Mouse (Mus musculus) embryonic facial prominence, embryonic 10.5 days (tissue): ENCODE results near the gene Opn1sw. TPM values are rescaled to one million over a fixed set of nuclear protein-coding genes. Genes with fewer than 3 reads are reported as not detected.
"Not testable (repeated sequence)": the region's sequence is repeated elsewhere in the genome, so short reads cannot be mapped to it uniquely, and the experiment has no call there.

Source experiments
- DNase-seq: peaks from one replicate; pipeline ENCODE4 v3.0.0-alpha.2; 2017; ENCODE audit warnings: low spot score
- H3K27ac ChIP-seq: fragments of 300-500 bp; sonication (generic); replicated peaks from 2 replicates; pipeline ENCODE4 v1.5.1; 2016; ENCODE audit warnings: mild to moderate bottlenecking
- H3K27me3 ChIP-seq: fragments of 300-500 bp; sonication (generic); replicated peaks from 2 replicates; pipeline ENCODE4 v1.6.1; 2016; ENCODE audit warnings: low read depth, mild to moderate bottlenecking; ENCODE audit not compliant: poor library complexity, severe bottlenecking
- H3K36me3 ChIP-seq: fragments of 300-500 bp; sonication (generic); replicated peaks from 2 replicates; pipeline ENCODE4 v1.6.1; 2016; ENCODE audit warnings: mild to moderate bottlenecking, moderate library complexity
- H3K4me1 ChIP-seq: fragments of 300-500 bp; sonication (generic); 2 replicates; pipeline ENCODE4 v1.6.1; 2016
- H3K4me3 ChIP-seq: fragments of 300-500 bp; sonication (generic); 2 replicates; pipeline ENCODE4 v1.5.1; 2016; ENCODE audit warnings: mild to moderate bottlenecking, moderate library complexity
- H3K9me3 ChIP-seq: fragments of 300-500 bp; sonication (generic); 2 replicates; pipeline ENCODE4 v1.6.1; 2016; ENCODE audit warnings: mild to moderate bottlenecking
- WGBS: fragments of 180-500 bp; shearing (Covaris S2); methylation state at CpG from one replicate; pipeline ENCODE4 v1.1.7; 2016; 5-methylcytosine and 5-hydroxymethylcytosine counted together
- polyA plus RNA-seq: library from polyadenylated mRNA; unstranded; fragments of >200 nt; fragmentation: Nextera tagmentation; extraction: Ambion mirVana; gene quantifications from 2 replicates; pipeline ENCODE4 v1.2.1, GENCODE M21; 2016

The Opn1sw gene
- polyA plus RNA-seq, 1 experiment from 2014 or later, result 0.40 TPM

DNA sequence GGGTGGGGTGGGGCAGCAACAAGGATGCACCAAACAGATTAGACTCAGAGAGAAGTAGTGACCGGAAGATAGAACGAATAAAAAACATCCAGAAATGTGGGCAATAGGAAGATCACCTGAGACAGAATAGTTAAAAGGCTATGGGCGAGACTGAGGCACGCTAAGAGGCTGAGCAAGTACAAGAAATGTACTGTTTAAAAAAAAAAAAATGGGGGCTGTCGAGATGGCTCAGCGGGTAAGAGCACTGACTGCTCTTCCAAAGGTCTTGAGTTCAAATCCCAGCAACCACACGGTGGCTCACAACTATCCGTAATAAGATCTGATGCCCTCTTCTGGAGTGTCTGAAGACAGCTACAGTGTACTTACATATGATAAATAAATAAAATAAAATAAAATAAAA is 3.0 kb upstream of the Opn1sw start:
- H3K27ac ChIP-seq, H3K4me3 ChIP-seq, H3K9me3 ChIP-seq, H3K36me3 ChIP-seq, DNase-seq: not testable (repeated sequence)
- WGBS, result 78% methylated on average over 8 of the region's 8 CpGs
- H3K27me3 ChIP-seq, result peaks cover 59% of the 10 kb centered on the region
- peaks cover 34% of the 10 kb centered on the region for H3K4me1 ChIP-seq

DNA sequence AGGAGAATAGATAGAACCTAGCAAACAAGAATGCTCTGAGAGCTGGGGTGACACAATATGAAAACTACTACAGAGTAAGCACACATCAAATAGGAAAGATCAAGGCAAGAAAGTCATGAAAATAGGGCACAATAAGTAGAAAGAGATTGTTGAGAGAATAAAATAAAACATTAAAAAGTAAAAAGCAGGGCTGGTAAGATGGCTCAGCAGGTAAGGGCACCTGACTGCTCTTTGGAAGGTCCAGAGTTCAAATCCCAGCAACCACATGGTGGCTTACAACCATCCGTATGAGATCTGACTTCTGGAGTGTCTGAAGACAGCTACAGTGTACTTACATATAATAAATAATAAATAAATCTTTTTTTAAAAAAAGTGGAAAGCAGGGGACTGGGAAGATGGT is 2.2 kb upstream of the Opn1sw start:
- Histone ChIP-seq H3K4me1 (peaks cover 31% of the 10 kb centered on the region), H3K27me3 (peaks cover 52% of the 10 kb centered on the region)
- WGBS, result 89% methylated on average over 1 of the region's 1 CpGs
- H3K9me3 ChIP-seq, DNase-seq, H3K27ac ChIP-seq, H3K36me3 ChIP-seq, H3K4me3 ChIP-seq: not testable (repeated sequence)

GRCm38 (mm10) chr6:29389425-29389824 is 1.2 kb upstream of the Opn1sw start:
- H3K4me3 ChIP-seq, result no peak overlapping the region
- no peak overlapping the region for H3K27ac ChIP-seq
- 51% methylated on average over 9 of the region's 9 CpGs for WGBS
- peaks cover 41% of the 10 kb centered on the region for H3K27me3 ChIP-seq
- peaks cover 30% of the 10 kb centered on the region for H3K4me1 ChIP-seq
- no peaks in the 10 kb centered on the region for H3K9me3 ChIP-seq
- no peaks in the 10 kb centered on the region for H3K36me3 ChIP-seq
- no peak for DNase-seq

DNA sequence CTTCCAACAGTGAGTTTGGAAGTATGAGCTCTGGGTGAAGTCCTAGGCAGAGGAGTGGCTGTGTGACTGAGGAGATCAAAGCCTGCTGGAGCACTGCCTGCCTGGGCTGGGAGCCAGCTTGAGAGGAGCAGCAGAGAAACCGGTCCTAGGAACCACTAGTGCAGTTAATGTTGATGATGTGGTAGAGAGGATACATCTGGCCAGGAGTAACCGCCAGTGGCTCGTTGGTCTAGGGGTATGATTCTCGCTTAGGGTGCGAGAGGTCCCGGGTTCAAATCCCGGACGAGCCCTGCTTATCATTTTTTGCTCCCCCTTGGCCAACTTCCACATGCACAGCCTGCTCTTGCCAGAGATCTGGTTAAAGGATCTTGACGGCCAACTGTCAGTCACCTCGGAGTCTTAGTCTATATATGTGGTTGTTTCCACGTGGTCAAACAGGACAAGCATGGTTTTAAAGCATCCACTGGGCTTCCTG is 375 bp upstream of the Opn1sw start:
- H3K36me3 ChIP-seq, result no peaks in the 10 kb centered on the region
- peak; percentile 71 for DNase-seq
- 9% methylated on average over 11 of the region's 11 CpGs for WGBS
- peaks cover 36% of the 10 kb centered on the region for H3K27me3 ChIP-seq
- 0 out of 2 replicates have a peak overlapping the region, but pooled peaks have one; percentile 1 for H3K27ac ChIP-seq
- H3K9me3 ChIP-seq, result no peaks in the 10 kb centered on the region
- H3K4me3 ChIP-seq, result peak overlapping the region; percentile 46
- peaks cover 30% of the 10 kb centered on the region for H3K4me1 ChIP-seq

- peaks cover 27% of the 10 kb centered on the region for H3K36me3 ChIP-seq
- WGBS, result 58% methylated on average over 2 of the region's 2 CpGs
- H3K27me3 ChIP-seq, result peaks cover 4% of the 10 kb centered on the region; the same call in 1 of the 2 replicates
- H3K4me1 ChIP-seq, result peaks cover 13% of the 10 kb centered on the region
- no peak for DNase-seq
- H3K4me3 ChIP-seq, result no peak overlapping the region
- H3K9me3 ChIP-seq, result no peaks in the 10 kb centered on the region
- no peak overlapping the region for H3K27ac ChIP-seq
Observed at GRCm38 (mm10) chr6:29382442-29382841, 5.8 kb downstream of the Opn1sw start.

DNA sequence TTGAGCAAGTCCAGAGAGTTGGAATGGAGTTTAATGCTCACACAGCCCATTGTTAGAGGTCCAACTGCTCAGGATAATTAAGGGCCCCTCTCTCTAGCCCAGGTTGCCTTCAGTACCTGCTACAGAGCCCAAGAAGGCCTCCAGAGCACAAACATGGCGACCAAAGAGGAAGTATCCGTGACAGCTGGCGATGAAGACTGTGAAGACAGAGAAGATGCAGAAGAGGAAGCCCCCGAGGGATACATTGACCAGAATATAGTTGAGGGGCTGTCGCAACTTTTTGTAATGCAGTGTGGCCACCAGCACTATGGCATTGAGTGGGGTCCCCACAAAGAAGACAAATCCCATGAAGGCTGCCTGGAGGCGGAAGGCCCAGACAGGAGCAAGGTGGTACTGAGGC is 8.3 kb downstream of the Opn1sw start:
- Histone ChIP-seq H3K4me1 (no peaks in the 10 kb centered on the region), H3K27ac (no peak overlapping the region), H3K27me3 (no peaks in the 10 kb centered on the region), H3K4me3 (no peak overlapping the region), H3K9me3 (no peaks in the 10 kb centered on the region), H3K36me3 (peaks cover 52% of the 10 kb centered on the region)
- WGBS, result 93% methylated on average over 6 of the region's 6 CpGs
- no peak for DNase-seq

DNA sequence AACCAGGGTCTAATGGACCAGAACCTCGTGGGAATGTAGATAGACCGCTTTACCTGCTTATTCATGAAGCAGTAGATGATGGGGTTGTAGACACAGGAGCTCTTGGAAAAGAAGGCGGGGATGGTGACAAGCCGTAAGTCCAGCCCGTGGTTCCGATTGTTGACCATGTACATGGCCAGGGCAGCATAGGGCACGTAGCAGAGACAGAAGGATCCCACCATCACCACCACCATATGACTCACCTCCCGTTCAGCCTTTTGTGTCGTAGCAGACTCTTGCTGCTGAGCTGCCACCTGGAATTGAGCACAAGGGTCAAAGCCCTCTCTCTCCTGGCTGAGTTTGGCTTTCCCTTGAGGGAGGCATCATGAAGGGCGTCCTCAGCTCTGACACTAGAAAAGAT is 9.6 kb downstream of the Opn1sw start:
- H3K27me3 ChIP-seq, result no peaks in the 10 kb centered on the region
- H3K27ac ChIP-seq, result no peak overlapping the region
- no peaks in the 10 kb centered on the region for H3K9me3 ChIP-seq
- H3K36me3 ChIP-seq, result peaks cover 65% of the 10 kb centered on the region
- WGBS, result 94% methylated on average over 10 of the region's 10 CpGs
- H3K4me1 ChIP-seq, result no peaks in the 10 kb centered on the region
- H3K4me3 ChIP-seq, result no peak overlapping the region
- DNase-seq, result no peak

DNA sequence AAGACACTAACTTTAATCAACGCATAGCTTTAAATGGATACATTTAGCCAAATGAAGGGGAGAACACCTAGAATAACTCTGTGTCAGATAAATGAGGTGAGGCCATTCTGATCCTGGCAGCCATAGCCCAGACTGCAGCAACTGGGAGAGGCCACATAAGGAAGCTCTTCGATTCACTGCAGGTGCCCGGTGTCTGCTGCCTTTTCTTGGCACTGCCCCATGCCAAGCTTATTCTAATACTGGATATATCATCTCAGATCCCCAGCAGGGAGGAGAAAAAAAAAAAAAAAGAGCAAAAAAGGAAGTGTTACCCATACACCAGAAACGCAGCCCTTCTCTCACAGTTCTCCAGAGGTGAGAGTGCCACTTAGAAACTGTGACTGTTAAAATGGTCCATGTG is 10.9 kb downstream of the Opn1sw start:
- WGBS, result 94% methylated on average over 4 of the region's 4 CpGs

GRCm38 (mm10) chr6:29365277-29365676 is 23.0 kb downstream of the Opn1sw start:
- DNase-seq, result no peak
- Histone ChIP-seq H3K27me3 (no peaks in the 10 kb centered on the region), H3K9me3 (no peaks in the 10 kb centered on the region), H3K4me1 (peaks cover 11% of the 10 kb centered on the region), H3K27ac (no peak overlapping the region), H3K4me3 (no peak overlapping the region), H3K36me3 (peaks cover 88% of the 10 kb centered on the region)
- WGBS, result 93% methylated on average over 1 of the region's 1 CpGs

More for the DNA sequence above, 10.9 kb downstream of the Opn1sw start:
- Histone ChIP-seq H3K27ac (no peak overlapping the region), H3K27me3 (no peaks in the 10 kb centered on the region), H3K9me3 (no peaks in the 10 kb centered on the region), H3K4me3 (no peak overlapping the region), H3K36me3 (peaks cover 78% of the 10 kb centered on the region), H3K4me1 (no peaks in the 10 kb centered on the region)
- no peak for DNase-seq

DNA sequence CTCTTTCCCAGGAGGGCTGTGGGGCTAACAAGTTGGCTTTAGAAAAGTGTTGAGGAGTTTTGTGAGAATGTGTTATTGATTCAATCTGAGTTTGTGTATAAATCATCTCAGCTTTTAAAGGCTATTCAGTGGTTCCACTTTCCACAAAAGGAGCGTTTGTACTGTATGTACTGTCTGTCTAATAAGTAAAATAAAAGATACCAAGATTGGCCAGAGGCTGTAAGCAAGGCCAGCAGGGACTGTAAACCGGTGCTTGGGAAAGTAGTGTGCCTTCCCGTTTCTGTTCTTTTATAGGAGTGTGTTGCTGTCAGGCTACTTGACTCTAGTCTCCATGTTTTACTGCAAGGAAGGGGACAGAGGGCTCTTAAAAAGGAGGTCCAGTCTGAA is 25.1 kb downstream of the Opn1sw start:
- H3K36me3 ChIP-seq, result peaks cover 86% of the 10 kb centered on the region
- H3K27me3 ChIP-seq, result no peaks in the 10 kb centered on the region
- no peak for DNase-seq
- WGBS, result 80% methylated on average over 3 of the region's 3 CpGs
- no peak overlapping the region for H3K4me3 ChIP-seq
- H3K9me3 ChIP-seq, result no peaks in the 10 kb centered on the region
- peaks cover 11% of the 10 kb centered on the region for H3K4me1 ChIP-seq
- H3K27ac ChIP-seq, result no peak overlapping the region

DNA sequence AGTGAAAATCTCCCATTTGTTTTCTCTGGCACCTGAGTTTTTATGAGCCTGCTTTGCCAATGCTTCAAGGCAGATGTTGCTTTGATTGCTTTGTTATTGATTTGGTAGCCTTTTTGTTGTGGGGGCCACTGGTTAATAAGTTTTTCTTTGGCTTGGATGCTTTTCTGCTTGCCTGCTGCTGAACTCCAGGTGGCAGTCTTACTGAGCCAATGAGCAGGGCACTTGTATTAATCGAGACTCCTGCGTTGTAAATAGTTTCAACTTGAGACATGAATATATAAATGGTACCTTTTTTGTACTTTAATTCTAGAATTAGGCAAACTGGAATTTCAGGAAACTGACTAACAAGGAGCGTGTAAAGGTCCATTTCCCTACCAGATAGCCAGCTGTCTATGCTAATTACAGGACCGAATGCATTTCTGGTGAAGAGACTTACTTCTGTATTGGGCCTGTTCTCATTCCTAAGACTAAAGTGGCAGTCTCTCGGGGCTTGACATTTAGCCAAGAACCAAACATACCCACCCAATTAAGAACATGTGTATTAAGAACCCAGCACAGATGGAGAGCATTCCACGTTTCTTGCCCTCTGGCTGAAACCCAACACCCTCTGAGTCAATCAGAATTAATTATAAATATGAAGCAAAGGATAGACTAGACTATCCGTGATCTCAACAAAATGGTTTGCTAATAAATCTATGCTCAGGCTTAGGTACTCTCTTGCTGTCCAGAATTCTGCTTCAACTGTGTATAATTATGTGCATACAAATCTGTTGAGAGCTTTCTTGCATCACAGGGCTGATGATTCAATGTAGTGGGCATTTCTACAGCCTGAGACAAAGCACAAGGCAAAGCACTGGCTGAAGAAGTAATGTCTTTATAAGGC is 25.8 kb downstream of the Opn1sw start:
- no peak overlapping the region for H3K27ac ChIP-seq
- 50% methylated on average over 7 of the region's 7 CpGs for WGBS
- H3K9me3 ChIP-seq, result no peaks in the 10 kb centered on the region
- H3K4me1 ChIP-seq, result peaks cover 11% of the 10 kb centered on the region
- H3K36me3 ChIP-seq, result peaks cover 86% of the 10 kb centered on the region
- no peak overlapping the region for H3K4me3 ChIP-seq
- DNase-seq, result peak; percentile 36
- H3K27me3 ChIP-seq, result no peaks in the 10 kb centered on the region

DNA sequence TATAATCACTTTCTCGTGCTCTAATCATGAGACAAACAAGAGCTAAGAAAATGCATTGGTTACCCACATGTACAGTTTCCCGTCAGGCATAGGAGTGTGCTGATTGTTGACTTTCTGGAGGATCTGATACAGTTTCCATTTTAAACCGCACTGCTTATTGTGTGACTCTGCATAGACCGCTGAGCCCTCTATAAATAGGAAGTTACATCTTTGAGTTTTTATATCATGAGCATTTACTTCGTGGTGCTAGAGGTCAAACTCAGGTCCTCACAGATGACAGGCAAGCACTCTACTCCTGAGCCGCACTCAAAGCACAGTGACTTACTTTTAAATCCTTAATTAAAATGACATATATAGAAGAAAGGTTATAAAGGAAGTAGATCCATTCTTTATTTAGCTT is 28.1 kb downstream of the Opn1sw start:
- WGBS, result 88% methylated on average over 6 of the region's 6 CpGs
- H3K27ac ChIP-seq, result no peak overlapping the region
- no peaks in the 10 kb centered on the region for H3K9me3 ChIP-seq
- H3K27me3 ChIP-seq, result no peaks in the 10 kb centered on the region
- no peak for DNase-seq
- H3K4me1 ChIP-seq, result peaks cover 11% of the 10 kb centered on the region
- peaks cover 77% of the 10 kb centered on the region for H3K36me3 ChIP-seq
- no peak overlapping the region for H3K4me3 ChIP-seq

DNA sequence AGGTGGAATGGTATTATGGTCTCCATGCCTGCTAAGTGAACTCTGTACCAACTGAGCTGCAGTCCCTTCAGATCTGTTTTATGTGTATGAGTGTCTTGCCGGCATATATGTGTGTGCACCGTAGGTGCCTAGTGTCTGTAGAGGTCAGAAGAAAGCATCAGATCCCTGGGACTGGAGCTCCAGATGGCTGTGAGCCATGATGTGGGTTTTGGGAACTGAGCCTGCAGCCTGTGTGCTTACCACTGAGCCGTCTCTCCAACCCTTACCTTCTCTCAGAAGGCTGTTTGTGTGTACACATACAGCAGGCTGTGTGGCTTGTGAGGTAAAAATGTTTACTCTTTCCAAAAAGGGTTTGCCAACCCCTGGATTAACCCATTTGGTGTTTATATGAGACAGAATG is 28.9 kb downstream of the Opn1sw start:
- Histone ChIP-seq H3K36me3 (peaks cover 70% of the 10 kb centered on the region), H3K4me1 (peaks cover 11% of the 10 kb centered on the region), H3K9me3 (no peaks in the 10 kb centered on the region), H3K4me3 (no peak overlapping the region), H3K27ac (no peak overlapping the region), H3K27me3 (no peaks in the 10 kb centered on the region)
- 91% methylated on average over 3 of the region's 3 CpGs for WGBS
- DNase-seq, result no peak
